ENCODE assay signal across 12 mouse cellular contexts in genomic region chr1:86557872-86558271, GRCm38 (mm10). TPM values are rescaled to one million over a fixed set of nuclear protein-coding genes. Genes with fewer than 3 reads are reported as not detected.
A peak's percentile ranks its signal among the peaks of the same experiment; 100 is the strongest.
DNase-seq lines count a peak whose midpoint lies in the region; TF ChIP-seq lines count a peak whose summit lies in the region.
"Had no signal": no experiment of that assay in that cellular context is flagged by ENCODE, and none has a peak within 500 bp of the region (broad histone marks: within the 10 kb centered on the region; RNA-seq: fewer than 3 reads in every experiment).

No protein-coding gene starts in this region.

- TF ChIP-seq CTCF in gastrocnemius, adult 2 months (IDR thresholded peaks at IDR 0.05) = no peak

- intact Hi-C loops in gastrocnemius, adult 2 months (cut with DNase I) = no loop called here
- intact Hi-C loops in heart, postnatal 14 days (cut with DNase I) = no loop called here

- peak; percentile 46 for DNase-seq in gastrocnemius, adult 2 months
- DNase-seq in gastrocnemius, postnatal 10 days = no peak
- DNase-seq in urinary bladder, postnatal 14 days (ENCODE audit: low spot score) = peak; percentile 14
- DNase-seq in urinary bladder, adult 18-20 months (ENCODE audit: low spot score in 2 of 2) = no peak
- DNase-seq in heart, postnatal 14 days = peak; percentile 17 to 24
- DNase-seq in skeletal muscle tissue, adult 2 months (ENCODE audit: low read depth, low spot score) = peak; percentile 60
- DNase-seq in layer of hippocampus, adult 9-11 months = no peak
- no peak for DNase-seq in kidney, adult 8-10 months
- DNase-seq: kidney, adult 18-20 months; midbrain, embryonic 14.5 days; right cerebral cortex, postnatal 4 days had no signal

- H3K4me3 ChIP-seq in gastrocnemius, adult 2 months = peak overlapping the region; percentile 45; the same call in 1 of the 2 replicates
- H3K4me3 ChIP-seq: hindbrain, embryonic 10.5 days had no signal

- H3K27ac ChIP-seq in gastrocnemius, adult 2 months = peak overlapping the region; percentile 82
- H3K27ac ChIP-seq: hindbrain, embryonic 10.5 days had no signal

RNA-seq across cellular contexts. Expression of gene Pde6d, which starts 24.6 kb away (rescaled TPM):
- total RNA-seq in gastrocnemius, adult 2 months (2021) = 10 to 100 TPM; 24.3 to 30.3 TPM
- total RNA-seq in gastrocnemius, postnatal 10 days (2021) = 10 to 100 TPM; 32.5 to 40.2 TPM
- total RNA-seq in heart, postnatal 14 days (2021) = 10 to 100 TPM; 40.3 to 44.5 TPM

RNA-seq across cellular contexts. Expression of gene Cops7b, which starts 24.8 kb away (rescaled TPM):
- total RNA-seq in gastrocnemius, adult 2 months (2021) = 10 to 100 TPM; 10.2 to 11.0 TPM
- total RNA-seq in gastrocnemius, postnatal 10 days (2021) = 10 to 100 TPM; 10.5 to 12.6 TPM
- 10 to 100 TPM; 10.8 to 11.5 TPM for total RNA-seq in heart, postnatal 14 days (2021)

RNA-seq across cellular contexts. Expression of gene Ptma, which starts 31.3 kb away (rescaled TPM):
- 100 to 1,000 TPM in 1 of 2 experiments, 10 to 100 TPM in 1; 58.5 to 108 TPM for total RNA-seq in gastrocnemius, adult 2 months (2021)
- 100 to 1,000 TPM; 358 to 428 TPM for total RNA-seq in gastrocnemius, postnatal 10 days (2021)
- 100 to 1,000 TPM; 290 to 401 TPM for total RNA-seq in heart, postnatal 14 days (2021)

Comparison
In these comparisons a context has a peak if more than half of its experiments do, and no peak if none do; other contexts are left out.
1. DNase-seq: peak in gastrocnemius, adult 2 months (single experiment), urinary bladder, postnatal 14 days (single experiment), heart, postnatal 14 days (2 of 2) and skeletal muscle tissue, adult 2 months (single experiment); none in gastrocnemius, postnatal 10 days (single experiment), urinary bladder, adult 18-20 months (0 of 2), layer of hippocampus, adult 9-11 months (single experiment) and kidney, adult 8-10 months (0 of 2).